Mouse (Mus musculus) G1E (cell line): ENCODE data around the gene Arrb2. TPM values are rescaled to one million over a fixed set of nuclear protein-coding genes. Genes with fewer than 3 reads are reported as not detected.

Source experiments
- ATAC-seq: 2 replicates; pipeline ENCODE4 v1.8.0; 2016; ENCODE audit warnings: mild to moderate bottlenecking; ENCODE audit not compliant: insufficient number of reproducible peaks, poor library complexity, low FRiP score, severe bottlenecking; ENCODE audit errors: extremely low read depth
- DNase-seq: peaks from one replicate; pipeline ENCODE4 v3.0.0; 2012; ENCODE audit warnings: low spot score
- H3K27me3 ChIP-seq: 2 replicates; pipeline ENCODE4 v1.6.1; 2012; ENCODE audit warnings: mild to moderate bottlenecking, low read length, inconsistent platforms; ENCODE audit not compliant: insufficient read depth
- H3K36me3 ChIP-seq: replicated peaks from 2 replicates; pipeline ENCODE3; 2012; ENCODE audit warnings: mild to moderate bottlenecking, inconsistent platforms
- H3K4me1 ChIP-seq: 2 replicates; pipeline ENCODE4 v1.6.1; 2012; ENCODE audit warnings: low read depth, low read length, inconsistent platforms, mixed read lengths; ENCODE audit not compliant: insufficient read depth
- H3K4me3 ChIP-seq: 2 replicates; pipeline ENCODE4 v1.5.1; 2012; ENCODE audit warnings: low read depth, mild to moderate bottlenecking, inconsistent platforms, low read length, moderate library complexity, mixed read lengths
- H3K9me3 ChIP-seq: replicated peaks from 2 replicates; pipeline ENCODE4 v1.6.1; 2012; ENCODE audit warnings: inconsistent platforms
- CTCF ChIP-seq: IDR thresholded peaks from 2 replicates; pipeline ENCODE4 v1.5.1; 2012; ENCODE audit warnings: low read depth, low read length, inconsistent platforms, mixed read lengths
- GATA1 ChIP-seq: IDR thresholded peaks from 2 replicates; pipeline ENCODE4 v1.6.1; 2012; ENCODE audit warnings: borderline replicate concordance, low read length, inconsistent platforms, mixed read lengths
- GATA2 ChIP-seq: IDR thresholded peaks from 2 replicates; pipeline ENCODE4 v1.6.1; 2012; ENCODE audit warnings: low read depth, low read length, inconsistent platforms, borderline replicate concordance
- POLR2AphosphoS5 ChIP-seq: IDR thresholded peaks from 2 replicates; pipeline ENCODE4 v1.6.1; 2012; ENCODE audit warnings: low read depth, low read length, inconsistent platforms; ENCODE audit not compliant: insufficient replicate concordance
- TAL1 ChIP-seq: conservative IDR thresholded peaks from 2 replicates; pipeline ENCODE4 v1.6.1; 2012; ENCODE audit warnings: low read depth, low read length, inconsistent platforms, mixed read lengths
- polyA plus RNA-seq: library from polyadenylated mRNA; stranded (reverse); fragments of >175 nt; gene quantifications from 2 replicates; pipeline ENCODE4 v1.2.3, GENCODE M21; 2012
- total RNA-seq, 2 experiments: library from RNA; stranded (forward) in 1 of 2; stranded (reverse) in 1 of 2; fragments of 200-1000 nt in 1 of 2; fragments of >200 nt in 1 of 2; fragmentation: Nextera tagmentation in 1 of 2; gene quantifications; 2 replicates each; pipeline ENCODE4 v1.2.3; 2014 to 2017

Gene Arrb2
- total and polyA plus RNA-seq, 3 experiments: 69.3 to 349 (median 97.1) TPM

DNA sequence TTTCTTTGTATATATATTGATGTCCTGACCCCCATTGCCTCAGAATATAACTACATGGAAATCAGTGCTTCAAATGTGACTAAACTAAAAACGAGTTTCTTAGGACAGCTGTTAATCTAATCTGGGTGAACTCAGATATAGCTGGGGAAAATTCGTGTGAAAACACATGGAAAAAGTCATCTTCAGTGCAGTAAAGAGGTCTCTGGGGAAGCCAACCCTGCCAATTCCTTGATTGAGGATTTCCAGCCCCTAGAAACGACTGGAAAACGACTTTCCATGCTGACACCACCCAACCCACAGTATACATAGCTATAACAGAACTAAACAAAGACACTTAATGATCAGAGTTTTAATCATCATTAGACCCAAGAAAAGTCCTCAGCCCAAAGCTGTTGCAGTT, 55.4 kb downstream of the Arrb2 start:
- Histone ChIP-seq H3K4me1 (no peaks in the 10 kb centered on the region), H3K9me3 (no peaks in the 10 kb centered on the region), H3K4me3 (no peak overlapping the region), H3K36me3 (no peaks in the 10 kb centered on the region), H3K27me3 (peaks cover 31% of the 10 kb centered on the region)
- no peak for ATAC-seq
- TF ChIP-seq TAL1 (no peak), GATA2 (no peak), CTCF (no peak), GATA1 (no peak), POLR2AphosphoS5 (no peak)
- no peak for DNase-seq

DNA sequence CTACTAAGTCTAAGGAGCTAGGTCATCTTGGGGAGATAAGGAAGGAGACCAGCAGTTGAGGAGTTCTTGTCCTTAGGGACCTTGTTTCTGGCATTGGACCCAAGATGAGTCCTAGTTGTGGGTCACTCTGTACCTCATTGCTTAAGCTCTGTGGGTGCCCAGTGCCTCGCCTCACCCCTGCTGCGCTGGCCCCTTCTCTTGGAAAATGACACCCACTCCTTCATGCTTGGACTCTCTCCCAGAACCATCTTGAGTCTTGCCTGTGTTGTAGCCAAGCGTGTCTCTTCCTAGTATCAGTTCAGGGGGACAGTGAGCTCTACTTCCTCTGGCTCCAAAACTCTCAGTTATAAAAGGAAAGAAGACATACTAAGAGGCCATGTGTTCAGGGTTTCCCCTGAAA, 56.7 kb downstream of the Arrb2 start:
- no peaks in the 10 kb centered on the region for H3K9me3 ChIP-seq
- peaks cover 25% of the 10 kb centered on the region for H3K27me3 ChIP-seq
- no peak for ATAC-seq
- no peak for TF ChIP-seq POLR2AphosphoS5
- TF ChIP-seq GATA1: no peak
- no peak for TF ChIP-seq TAL1
- no peak for TF ChIP-seq GATA2
- TF ChIP-seq CTCF: no peak
- no peak overlapping the region for H3K4me3 ChIP-seq
- no peaks in the 10 kb centered on the region for H3K4me1 ChIP-seq
- no peak for DNase-seq
- H3K36me3 ChIP-seq: no peaks in the 10 kb centered on the region

DNA sequence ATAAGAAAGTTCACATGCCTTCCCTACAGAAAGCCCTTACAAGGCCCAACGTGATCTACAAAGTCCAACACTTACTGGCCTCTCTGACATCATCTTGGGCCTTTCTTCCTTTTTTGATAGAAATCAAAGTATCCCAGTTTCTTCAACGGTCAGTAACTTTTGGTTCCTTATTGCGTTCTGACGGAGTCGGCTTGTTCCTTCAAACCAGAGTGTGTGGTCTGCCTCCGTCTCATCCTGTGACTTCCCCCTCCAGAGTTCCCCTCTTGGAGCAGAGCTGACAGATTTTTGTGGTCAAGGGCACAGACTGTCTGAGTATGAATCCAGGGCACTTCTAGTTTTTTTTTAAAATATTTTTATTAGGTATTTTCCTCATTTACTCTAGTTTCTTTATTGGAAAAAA, 57.2 kb downstream of the Arrb2 start:
- TF ChIP-seq GATA2: no peak
- Histone ChIP-seq H3K36me3 (no peaks in the 10 kb centered on the region), H3K9me3 (no peaks in the 10 kb centered on the region), H3K27me3 (peaks cover 25% of the 10 kb centered on the region), H3K4me1 (no peaks in the 10 kb centered on the region), H3K4me3 (no peak overlapping the region)
- no peak for ATAC-seq
- no peak for DNase-seq

Other genes starting within 250 kb of the Arrb2 start
Only the 20 nearest of the 28 such genes appear.
- not detected in 2 replicates for gene Bcl6b, start 202.8 kb upstream of the Arrb2 start, total RNA-seq (2014; fragmentation: Nextera tagmentation)
- gene Bcl6b, start 202.8 kb upstream of the Arrb2 start, total RNA-seq (2017): 0.22 TPM in 1 of 2 replicates, not detected in the other
- gene Bcl6b, start 202.8 kb upstream of the Arrb2 start, polyA plus RNA-seq: not detected in 2 replicates
- 64.9 and 75.9 TPM in 2 replicates for gene 0610010K14Rik, start 194.7 kb upstream of the Arrb2 start, total RNA-seq (2014; fragmentation: Nextera tagmentation)
- 18.5 and 20.2 TPM in 2 replicates for gene 0610010K14Rik, start 194.7 kb upstream of the Arrb2 start, total RNA-seq (2017)
- gene 0610010K14Rik, start 194.7 kb upstream of the Arrb2 start, polyA plus RNA-seq: 83.3 and 100 TPM in 2 replicates
- gene Gm21988, start 192.8 kb upstream of the Arrb2 start, total RNA-seq (2014; fragmentation: Nextera tagmentation): 2.9 and 3.5 TPM in 2 replicates
- 1.2 and 1.9 TPM in 2 replicates for gene Gm21988, start 192.8 kb upstream of the Arrb2 start, total RNA-seq (2017)
- gene Gm21988, start 192.8 kb upstream of the Arrb2 start, polyA plus RNA-seq: 3.2 TPM in 2 replicates
- gene Rnasek, start 192.8 kb upstream of the Arrb2 start, total RNA-seq (2014; fragmentation: Nextera tagmentation): 133 and 164 TPM in 2 replicates
- 21.6 and 29.2 TPM in 2 replicates for gene Rnasek, start 192.8 kb upstream of the Arrb2 start, total RNA-seq (2017)
- 119 and 152 TPM in 2 replicates for gene Rnasek, start 192.8 kb upstream of the Arrb2 start, polyA plus RNA-seq
- not detected in 2 replicates for gene Alox12, start 177.3 kb upstream of the Arrb2 start, total RNA-seq (2014; fragmentation: Nextera tagmentation)
- 0.11 and 0.12 TPM in 2 replicates for gene Alox12, start 177.3 kb upstream of the Arrb2 start, total RNA-seq (2017)
- 0.02 TPM in 1 of 2 replicates, not detected in the other for gene Alox12, start 177.3 kb upstream of the Arrb2 start, polyA plus RNA-seq
- not detected in 2 replicates for gene Alox12e, start 110.0 kb upstream of the Arrb2 start, total RNA-seq (2014; fragmentation: Nextera tagmentation)
- 0.16 TPM in 1 of 2 replicates, not detected in the other for gene Alox12e, start 110.0 kb upstream of the Arrb2 start, total RNA-seq (2017)
- not detected in 2 replicates for gene Alox12e, start 110.0 kb upstream of the Arrb2 start, polyA plus RNA-seq
- not detected in 2 replicates for gene Alox15, start 80.6 kb upstream of the Arrb2 start, total RNA-seq (2014; fragmentation: Nextera tagmentation)
- gene Alox15, start 80.6 kb upstream of the Arrb2 start, total RNA-seq (2017): not detected in 2 replicates
- not detected in 2 replicates for gene Alox15, start 80.6 kb upstream of the Arrb2 start, polyA plus RNA-seq
- 36.5 and 39.9 TPM in 2 replicates for gene Pelp1, start 22.6 kb upstream of the Arrb2 start, total RNA-seq (2014; fragmentation: Nextera tagmentation)
- gene Pelp1, start 22.6 kb upstream of the Arrb2 start, total RNA-seq (2017): 6.9 and 7.8 TPM in 2 replicates
- 104 and 111 TPM in 2 replicates for gene Pelp1, start 22.6 kb upstream of the Arrb2 start, polyA plus RNA-seq
- gene Med11, start 19.3 kb downstream of the Arrb2 start, total RNA-seq (2014; fragmentation: Nextera tagmentation): 13.2 and 18.1 TPM in 2 replicates
- 37.0 and 42.4 TPM in 2 replicates for gene Med11, start 19.3 kb downstream of the Arrb2 start, total RNA-seq (2017)
- gene Med11, start 19.3 kb downstream of the Arrb2 start, polyA plus RNA-seq: 18.5 and 22.6 TPM in 2 replicates
- gene Zmynd15, start 26.8 kb downstream of the Arrb2 start, total RNA-seq (2014; fragmentation: Nextera tagmentation): not detected in 2 replicates
- gene Zmynd15, start 26.8 kb downstream of the Arrb2 start, total RNA-seq (2017): 0.06 and 0.66 TPM in 2 replicates
- not detected in 2 replicates for gene Zmynd15, start 26.8 kb downstream of the Arrb2 start, polyA plus RNA-seq
- not detected in 2 replicates for gene Cxcl16, start 27.3 kb downstream of the Arrb2 start, total RNA-seq (2014; fragmentation: Nextera tagmentation)
- gene Cxcl16, start 27.3 kb downstream of the Arrb2 start, total RNA-seq (2017): not detected in 2 replicates
- not detected in 2 replicates for gene Cxcl16, start 27.3 kb downstream of the Arrb2 start, polyA plus RNA-seq
- gene Tm4sf5, start 72.6 kb downstream of the Arrb2 start, total RNA-seq (2014; fragmentation: Nextera tagmentation): not detected in 2 replicates
- gene Tm4sf5, start 72.6 kb downstream of the Arrb2 start, total RNA-seq (2017): not detected in 2 replicates
- not detected in 2 replicates for gene Tm4sf5, start 72.6 kb downstream of the Arrb2 start, polyA plus RNA-seq
- gene Vmo1, start 82.0 kb downstream of the Arrb2 start, total RNA-seq (2014; fragmentation: Nextera tagmentation): not detected in 2 replicates
- gene Vmo1, start 82.0 kb downstream of the Arrb2 start, total RNA-seq (2017): not detected in 2 replicates
- gene Vmo1, start 82.0 kb downstream of the Arrb2 start, polyA plus RNA-seq: not detected in 2 replicates
- gene Gltpd2, start 86.6 kb downstream of the Arrb2 start, total RNA-seq (2014; fragmentation: Nextera tagmentation): not detected in 2 replicates
- not detected in 2 replicates for gene Gltpd2, start 86.6 kb downstream of the Arrb2 start, total RNA-seq (2017)
- gene Gltpd2, start 86.6 kb downstream of the Arrb2 start, polyA plus RNA-seq: not detected in 2 replicates
- gene Psmb6, start 92.7 kb downstream of the Arrb2 start, total RNA-seq (2014; fragmentation: Nextera tagmentation): 114 and 116 TPM in 2 replicates
- gene Psmb6, start 92.7 kb downstream of the Arrb2 start, total RNA-seq (2017): 212 and 295 TPM in 2 replicates
- 153 and 181 TPM in 2 replicates for gene Psmb6, start 92.7 kb downstream of the Arrb2 start, polyA plus RNA-seq
- gene Gm40193, start 100.3 kb downstream of the Arrb2 start, total RNA-seq (2014; fragmentation: Nextera tagmentation): not detected in 2 replicates
- gene Gm40193, start 100.3 kb downstream of the Arrb2 start, total RNA-seq (2017): not detected in 2 replicates
- not detected in 2 replicates for gene Gm40193, start 100.3 kb downstream of the Arrb2 start, polyA plus RNA-seq
- not detected in 2 replicates for gene Pld2, start 107.4 kb downstream of the Arrb2 start, total RNA-seq (2014; fragmentation: Nextera tagmentation)
- gene Pld2, start 107.4 kb downstream of the Arrb2 start, total RNA-seq (2017): 0.05 and 0.06 TPM in 2 replicates
- gene Pld2, start 107.4 kb downstream of the Arrb2 start, polyA plus RNA-seq: not detected in 2 replicates
- 37.3 and 38.1 TPM in 2 replicates for gene Mink1, start 130.2 kb downstream of the Arrb2 start, total RNA-seq (2014; fragmentation: Nextera tagmentation)
- gene Mink1, start 130.2 kb downstream of the Arrb2 start, total RNA-seq (2017): 8.8 and 14.3 TPM in 2 replicates
- 89.8 and 94.4 TPM in 2 replicates for gene Mink1, start 130.2 kb downstream of the Arrb2 start, polyA plus RNA-seq
- not detected in 2 replicates for gene 4930544D05Rik, start 183.2 kb downstream of the Arrb2 start, total RNA-seq (2014; fragmentation: Nextera tagmentation)
- gene 4930544D05Rik, start 183.2 kb downstream of the Arrb2 start, total RNA-seq (2017): not detected in 2 replicates
- gene 4930544D05Rik, start 183.2 kb downstream of the Arrb2 start, polyA plus RNA-seq: not detected in 2 replicates
- gene Chrne, start 186.6 kb downstream of the Arrb2 start, total RNA-seq (2014; fragmentation: Nextera tagmentation): not detected in 2 replicates
- not detected in 2 replicates for gene Chrne, start 186.6 kb downstream of the Arrb2 start, total RNA-seq (2017)
- not detected in 2 replicates for gene Chrne, start 186.6 kb downstream of the Arrb2 start, polyA plus RNA-seq